Mouse (Mus musculus): ENCODE data around the gene Ptpro. TPM values are rescaled to one million over a fixed set of nuclear protein-coding genes. Genes with fewer than 3 reads are reported as not detected.
A peak's percentile ranks its signal among the peaks of the same experiment; 100 is the strongest.

Gene Ptpro
- total RNA-seq, 2 experiments from 2014 or later = 43.6 to 45.4 TPM

DNA sequence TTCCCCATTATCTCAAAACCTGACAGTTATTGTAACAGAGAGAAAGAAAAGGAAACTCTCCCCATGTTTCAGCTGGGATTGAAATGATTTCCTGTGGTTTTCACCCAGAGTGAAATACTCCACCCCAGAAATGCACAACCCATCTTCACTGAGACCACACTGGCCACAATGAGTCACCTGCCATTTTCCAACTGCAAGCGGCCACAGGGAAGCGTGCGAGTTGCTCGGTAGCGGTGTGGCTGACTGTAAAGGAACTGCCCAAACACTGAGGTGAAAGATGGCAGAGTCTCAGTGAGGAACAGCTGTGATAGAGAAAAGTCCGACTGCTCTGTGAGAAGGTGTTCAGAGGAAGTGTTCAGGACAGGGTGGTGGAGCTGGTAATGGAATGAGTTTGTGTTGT lies 64.2 kb downstream of the Ptpro start:
- no peak overlapping the region for H3K4me3 ChIP-seq
- DNase-seq (ENCODE audit: low spot score in 2 of 2) = no peak
- no peak overlapping the region for H3K27ac ChIP-seq
- no peak for TF ChIP-seq CTCF (conservative IDR thresholded peaks at IDR 0.05)

- peak overlapping the region; percentile 56; the same call in 1 of the 2 replicates for H3K27ac ChIP-seq
- no peak overlapping the region for H3K4me3 ChIP-seq
- no peak for DNase-seq (ENCODE audit: low spot score in 2 of 2)
- TF ChIP-seq CTCF (conservative IDR thresholded peaks at IDR 0.05) = no peak
Observed at GRCm38 (mm10) chr6:137317509-137317908, 65.4 kb downstream of the Ptpro start.

DNA sequence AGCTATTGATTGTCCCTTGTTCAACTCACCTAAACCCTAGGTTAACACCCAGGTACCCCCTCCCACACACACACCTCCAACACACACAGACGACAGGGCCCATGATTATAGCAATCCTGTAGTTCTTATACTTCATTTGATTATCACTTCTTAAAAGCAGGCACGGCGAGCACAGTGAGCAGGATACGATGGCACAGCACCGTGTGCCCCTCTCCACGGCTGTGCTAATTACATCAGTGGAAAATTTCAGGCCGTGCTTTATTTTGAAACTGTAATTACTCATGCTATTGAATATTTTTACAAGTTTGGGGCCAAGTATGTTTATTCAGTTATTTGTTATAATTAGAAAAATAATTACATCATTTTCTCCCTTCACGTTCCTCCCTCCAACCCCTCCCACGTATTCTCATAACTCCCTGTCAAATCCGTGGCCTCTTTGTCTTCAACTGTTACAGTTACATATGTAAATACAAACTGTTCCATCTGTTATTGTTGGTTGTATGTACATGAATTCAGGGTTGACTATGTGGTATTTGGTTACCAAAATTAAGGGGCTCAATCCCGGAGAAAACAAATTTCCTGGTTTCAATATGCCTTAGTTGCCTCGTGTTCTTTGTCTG lies 66.2 kb downstream of the Ptpro start:
- H3K27ac ChIP-seq = peak overlapping the region; percentile 56; the same call in 1 of the 2 replicates
- no peak for DNase-seq (ENCODE audit: low spot score in 2 of 2)
- no peak for TF ChIP-seq CTCF (conservative IDR thresholded peaks at IDR 0.05)
- H3K4me3 ChIP-seq = no peak overlapping the region

DNA sequence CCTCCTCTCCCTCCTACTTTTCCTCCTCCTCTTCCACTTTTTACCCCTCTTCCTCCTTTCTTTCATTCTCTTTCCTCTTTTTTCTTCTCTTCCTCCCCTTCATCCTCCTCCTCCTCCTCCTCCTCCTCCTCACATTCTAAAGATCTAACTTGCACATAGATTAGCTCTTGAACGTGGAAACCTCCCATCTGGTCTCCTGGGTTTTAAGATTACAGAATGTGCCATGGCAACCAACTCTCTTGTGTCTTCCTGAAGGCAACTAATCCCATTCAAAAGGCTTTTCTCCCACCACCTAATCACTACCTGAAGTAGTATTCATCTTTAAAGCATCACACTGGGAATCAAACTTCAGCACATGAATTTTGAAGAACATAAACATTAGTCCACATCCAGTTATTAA lies 67.5 kb downstream of the Ptpro start:
- H3K4me3 ChIP-seq = no peak overlapping the region
- no peak overlapping the region for H3K27ac ChIP-seq
- TF ChIP-seq CTCF (conservative IDR thresholded peaks at IDR 0.05) = no peak
- DNase-seq (ENCODE audit: low spot score in 2 of 2) = no peak

- TF ChIP-seq CTCF (conservative IDR thresholded peaks at IDR 0.05) = no peak
- no peak overlapping the region for H3K4me3 ChIP-seq
- H3K27ac ChIP-seq = no peak overlapping the region
- no peak for DNase-seq (ENCODE audit: low spot score in 2 of 2)
Observed at GRCm38 (mm10) chr6:137327718-137328117, 75.6 kb downstream of the Ptpro start.

DNA sequence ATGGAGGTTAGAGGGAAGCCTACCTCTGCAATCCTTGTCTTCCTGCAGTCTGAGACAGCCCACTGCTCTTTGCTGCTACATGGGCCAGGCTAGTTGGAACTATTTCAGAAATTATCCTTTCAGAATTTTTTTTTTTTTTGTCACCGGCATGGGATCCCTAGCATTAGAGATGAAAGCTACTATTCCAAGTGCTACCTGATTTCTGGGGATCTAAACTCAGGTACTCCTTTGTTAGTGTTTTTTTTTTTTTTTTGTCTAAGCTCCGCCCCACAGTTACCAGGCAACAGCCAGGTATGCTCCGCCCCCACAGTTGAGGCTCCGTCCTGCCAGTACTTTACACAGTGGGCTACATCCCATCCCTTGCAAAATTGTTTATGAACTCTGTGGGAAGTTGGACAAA lies 76.1 kb downstream of the Ptpro start:
- H3K27ac ChIP-seq = no peak overlapping the region
- H3K4me3 ChIP-seq = no peak overlapping the region
- no peak for TF ChIP-seq CTCF (conservative IDR thresholded peaks at IDR 0.05)
- no peak for DNase-seq (ENCODE audit: low spot score in 2 of 2)

- Histone ChIP-seq H3K27ac (no peak overlapping the region), H3K4me3 (no peak overlapping the region)
- no peak for DNase-seq (ENCODE audit: low spot score in 2 of 2)
- no peak for TF ChIP-seq CTCF (conservative IDR thresholded peaks at IDR 0.05)
Observed at GRCm38 (mm10) chr6:137330782-137331181, 78.7 kb downstream of the Ptpro start.

GRCm38 (mm10) chr6:137331826-137332225 lies 79.7 kb downstream of the Ptpro start:
- DNase-seq (ENCODE audit: low spot score in 2 of 2) = no peak
- Histone ChIP-seq H3K27ac (no peak overlapping the region), H3K4me3 (no peak overlapping the region)
- TF ChIP-seq CTCF (conservative IDR thresholded peaks at IDR 0.05) = no peak

DNA sequence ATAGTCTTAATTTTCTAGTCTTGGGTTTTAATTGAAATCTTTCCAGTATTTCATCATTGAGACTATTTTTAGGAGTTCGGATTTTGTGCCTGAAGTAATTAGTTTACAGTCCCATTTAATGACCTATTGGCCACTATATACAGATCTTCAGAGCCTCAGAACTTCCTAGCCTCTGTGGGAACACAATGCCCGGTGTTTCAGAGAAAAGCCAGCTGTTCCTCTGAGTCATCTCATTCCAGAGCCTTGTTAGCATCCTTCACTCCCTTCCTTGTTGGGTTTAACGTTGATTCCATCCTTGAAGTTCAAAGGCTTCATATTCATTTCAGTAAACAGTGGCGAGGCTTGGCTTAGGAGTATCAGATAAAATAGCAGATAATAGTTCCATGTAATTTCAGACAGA lies 87.0 kb downstream of the Ptpro start:
- DNase-seq (ENCODE audit: low spot score in 2 of 2) = no peak
- no peak overlapping the region for H3K27ac ChIP-seq
- TF ChIP-seq CTCF (conservative IDR thresholded peaks at IDR 0.05) = no peak
- no peak overlapping the region for H3K4me3 ChIP-seq

DNA sequence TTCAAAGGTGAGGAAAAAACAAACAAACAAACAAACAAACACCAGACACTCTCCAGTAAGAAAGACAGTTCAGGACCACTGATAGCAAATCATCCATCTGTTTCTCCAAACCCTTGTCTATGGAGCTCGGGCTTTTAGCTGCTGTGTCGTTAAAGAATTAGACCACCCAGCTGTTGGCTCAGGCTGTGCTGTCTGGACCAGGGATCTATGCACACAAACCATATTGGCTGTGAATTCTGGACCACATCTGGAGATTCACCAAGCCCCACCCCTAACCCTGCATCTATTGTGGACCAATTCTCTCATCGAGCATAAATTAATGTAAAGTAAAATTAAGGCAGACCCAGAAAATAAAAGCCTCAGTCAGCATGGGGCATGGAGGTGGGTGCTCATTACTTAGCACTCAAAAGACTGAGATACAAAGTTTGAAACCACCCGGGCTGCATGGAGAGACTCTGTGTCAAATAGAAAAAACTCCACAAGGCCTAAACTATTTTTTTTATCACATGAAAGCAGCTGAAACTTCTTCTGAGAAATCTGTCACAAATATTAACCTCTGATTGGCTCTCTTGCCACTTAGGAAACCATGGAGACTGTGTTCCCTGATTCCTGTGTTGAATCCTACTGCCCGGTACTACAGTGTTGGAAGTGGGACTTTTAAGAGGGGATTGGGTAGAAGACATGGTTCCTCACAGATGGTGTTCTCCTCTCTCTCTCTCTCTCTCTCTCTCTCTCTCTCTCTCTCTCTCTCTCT lies 91.7 kb downstream of the Ptpro start:
- TF ChIP-seq CTCF (conservative IDR thresholded peaks at IDR 0.05) = no peak
- DNase-seq (ENCODE audit: low spot score in 2 of 2) = no peak
- Histone ChIP-seq H3K4me3 (no peak overlapping the region), H3K27ac (no peak overlapping the region)

DNA sequence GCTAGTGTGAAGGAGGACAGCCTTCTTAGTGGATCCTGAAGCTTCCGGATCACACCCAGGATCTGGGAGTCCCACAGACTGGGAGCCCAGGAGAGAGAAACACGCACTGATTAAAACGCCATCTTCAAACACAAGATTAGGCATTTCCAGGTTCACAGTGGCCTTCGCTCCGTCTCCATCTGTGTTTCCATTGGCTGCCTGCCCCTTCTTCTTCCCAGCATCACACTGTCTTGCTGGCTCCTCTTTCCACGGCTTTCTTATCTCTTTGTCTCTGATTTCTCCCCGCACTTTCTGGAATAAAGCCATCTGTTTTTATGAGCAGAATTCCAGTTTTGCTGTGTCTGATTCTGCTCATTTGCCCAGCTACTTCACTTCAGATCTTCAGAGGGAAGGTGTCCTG lies 108.0 kb downstream of the Ptpro start:
- Histone ChIP-seq H3K27ac (no peak overlapping the region), H3K4me3 (no peak overlapping the region)
- no peak for TF ChIP-seq CTCF (conservative IDR thresholded peaks at IDR 0.05)
- no peak for DNase-seq (ENCODE audit: low spot score in 2 of 2)

GRCm38 (mm10) chr6:137362216-137362615 lies 110.1 kb downstream of the Ptpro start:
- Histone ChIP-seq H3K27ac (no peak overlapping the region), H3K4me3 (no peak overlapping the region)
- TF ChIP-seq CTCF (conservative IDR thresholded peaks at IDR 0.05) = no peak
- peak in 1 of 2 experiments; percentile 31 for DNase-seq (ENCODE audit: low spot score in 2 of 2)

GRCm38 (mm10) chr6:137364681-137365080 lies 112.6 kb downstream of the Ptpro start:
- no peak overlapping the region for H3K27ac ChIP-seq
- TF ChIP-seq CTCF (conservative IDR thresholded peaks at IDR 0.05) = no peak
- DNase-seq (ENCODE audit: low spot score in 2 of 2) = peak; percentile 64 to 78
- H3K4me3 ChIP-seq = 0 out of 2 replicates have a peak overlapping the region, but pooled peaks have one; percentile 8

GRCm38 (mm10) chr6:137365637-137366036 lies 113.5 kb downstream of the Ptpro start:
- Histone ChIP-seq H3K4me3 (no peak overlapping the region), H3K27ac (no peak overlapping the region)
- no peak for DNase-seq (ENCODE audit: low spot score in 2 of 2)
- peak; percentile 56 for TF ChIP-seq CTCF (conservative IDR thresholded peaks at IDR 0.05)
